Mouse (Mus musculus) gastrocnemius, postnatal 4 days (tissue): Measurements from ENCODE around the gene Fads3. TPM values are rescaled to one million over a fixed set of nuclear protein-coding genes. Genes with fewer than 3 reads are reported as not detected.
A peak's percentile ranks its signal among the peaks of the same experiment; 100 is the strongest.

Experiments used
- DNase-seq, 2 experiments: peaks; one replicate each; pipeline ENCODE4 v3.0.0; 2021 to 2022; ENCODE audit warnings: low spot score in 2 of 2, mixed read lengths in 2 of 2
- total RNA-seq, 2 experiments: library from RNA; stranded (reverse); gene quantifications; 2 replicates each; pipeline ENCODE4 v1.2.3; 2021

Fads3 gene
- total RNA-seq, 2 experiments from 2014 or later, result 16.8 to 28.4 TPM

- no peak for DNase-seq
Measured at GRCm38 (mm10) chr19:10018527-10018818, 22.9 kb upstream of the Fads3 start.

DNA sequence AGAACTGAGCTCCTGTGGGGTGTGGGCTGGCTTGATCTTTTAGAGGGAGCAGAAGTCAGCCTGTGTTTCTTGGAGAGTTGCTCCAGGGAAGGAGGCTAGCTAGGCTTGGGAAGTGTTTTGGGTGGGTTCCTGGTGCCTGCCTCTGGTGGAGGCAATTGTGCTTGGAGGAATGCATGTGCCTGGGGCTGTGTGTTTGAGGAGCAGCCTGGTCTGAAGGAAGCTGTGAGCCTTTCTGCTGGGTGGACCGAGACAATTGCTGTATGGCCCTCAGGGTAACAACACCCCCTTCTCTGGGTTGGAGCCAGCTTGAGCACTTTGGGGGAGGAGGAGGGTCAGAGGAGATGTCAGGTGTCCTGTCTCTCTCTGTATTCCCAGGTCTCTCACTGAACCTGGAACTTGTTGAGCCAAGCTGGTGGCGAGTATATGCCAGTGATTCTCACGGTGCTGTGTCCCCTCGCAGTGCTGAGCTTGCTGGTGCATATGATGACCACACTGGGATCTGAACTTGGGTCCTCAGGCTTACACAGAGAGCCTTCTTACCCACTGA, 22.1 kb upstream of the Fads3 start:
- no peak for DNase-seq

GRCm38 (mm10) chr19:10021981-10022380, 19.4 kb upstream of the Fads3 start:
- DNase-seq, result no peak

- peak in 1 of 2 experiments; percentile 61 for DNase-seq
Measured at GRCm38 (mm10) chr19:10022414-10023303, 18.7 kb upstream of the Fads3 start.

GRCm38 (mm10) chr19:10023304-10023758, 18.0 kb upstream of the Fads3 start:
- DNase-seq, result no peak

DNA sequence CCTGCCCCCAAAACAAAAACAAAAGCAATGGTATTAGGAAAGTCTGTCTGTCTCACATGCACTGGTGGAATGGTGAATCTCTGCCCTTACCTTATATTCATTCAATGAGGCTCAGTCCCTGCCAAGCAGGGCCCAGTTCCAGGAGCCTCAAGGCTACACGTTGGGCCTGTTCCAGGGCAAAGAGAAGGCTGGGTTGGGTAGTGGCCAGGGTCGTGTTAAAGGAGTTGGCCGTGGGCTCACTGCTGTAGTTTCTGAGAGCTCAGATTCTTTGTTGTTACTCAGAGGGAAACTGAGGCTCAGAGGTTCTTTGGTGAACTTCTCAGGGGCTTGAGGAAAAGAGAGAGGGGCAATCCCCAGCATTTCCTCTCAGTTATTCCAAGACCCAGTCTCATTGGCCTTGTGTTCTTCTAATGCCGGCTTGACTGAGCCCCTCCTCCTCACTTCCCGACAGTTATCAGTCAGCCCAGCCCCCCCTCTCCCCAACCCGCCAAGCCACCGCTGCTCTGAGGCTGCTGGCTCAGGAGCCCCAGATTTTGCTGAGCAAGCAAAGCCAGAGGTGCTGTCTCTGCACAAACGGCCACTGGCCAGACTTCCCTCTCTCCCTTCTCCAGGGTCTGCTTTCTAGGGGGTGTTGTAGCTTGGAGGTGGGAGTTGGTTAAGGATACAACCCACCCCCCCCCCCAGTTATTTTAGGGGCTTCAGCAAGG, 16.0 kb upstream of the Fads3 start:
- peak in 1 of 2 experiments; percentile 58 for DNase-seq

DNA sequence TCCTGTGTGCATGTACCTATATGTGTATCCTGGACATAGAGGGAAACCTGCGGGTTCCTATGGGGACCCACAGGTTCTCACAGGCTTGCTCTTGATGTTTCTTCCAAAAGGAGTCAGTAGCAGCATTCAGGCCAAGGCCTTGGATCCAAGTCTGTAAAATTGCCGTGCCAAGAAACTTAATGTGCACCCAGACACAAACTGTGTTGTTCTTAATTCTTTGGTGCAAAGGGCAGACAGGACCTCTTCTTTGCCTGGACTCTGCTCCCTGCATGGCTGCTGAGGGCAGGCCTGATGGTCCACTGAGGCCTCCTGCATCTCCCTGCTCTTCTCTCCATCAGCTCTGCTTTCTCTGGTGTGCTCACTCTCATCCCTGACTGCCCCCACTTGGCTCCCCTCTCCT, 11.6 kb upstream of the Fads3 start:
- DNase-seq, result no peak

GRCm38 (mm10) chr19:10033211-10033973, 8.0 kb upstream of the Fads3 start:
- DNase-seq, result peak in 1 of 2 experiments; percentile 54

- no peak for DNase-seq
Measured at GRCm38 (mm10) chr19:10034356-10034755, 7.0 kb upstream of the Fads3 start.

GRCm38 (mm10) chr19:10034785-10035447, 6.5 kb upstream of the Fads3 start:
- DNase-seq, result peak; percentile 78 to 85

DNA sequence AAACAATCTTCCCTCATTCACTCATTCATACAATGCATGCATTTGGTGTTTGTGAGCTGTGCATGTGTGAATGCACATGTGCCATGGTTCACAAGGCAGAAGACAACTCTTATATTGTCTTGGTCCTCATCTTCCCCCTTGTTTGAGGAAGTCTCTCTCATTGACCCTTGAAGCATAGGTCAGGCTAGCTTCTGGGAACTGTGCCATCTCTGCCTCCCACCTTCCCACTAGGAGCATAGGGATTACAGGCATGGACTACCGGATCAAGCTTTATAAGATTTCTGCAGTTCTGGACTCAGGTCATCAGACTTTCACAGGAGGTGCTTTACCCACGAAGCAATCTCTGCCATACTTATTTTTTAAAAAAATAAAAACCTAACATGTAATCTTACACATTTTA, 3.8 kb upstream of the Fads3 start:
- DNase-seq, result no peak

DNA sequence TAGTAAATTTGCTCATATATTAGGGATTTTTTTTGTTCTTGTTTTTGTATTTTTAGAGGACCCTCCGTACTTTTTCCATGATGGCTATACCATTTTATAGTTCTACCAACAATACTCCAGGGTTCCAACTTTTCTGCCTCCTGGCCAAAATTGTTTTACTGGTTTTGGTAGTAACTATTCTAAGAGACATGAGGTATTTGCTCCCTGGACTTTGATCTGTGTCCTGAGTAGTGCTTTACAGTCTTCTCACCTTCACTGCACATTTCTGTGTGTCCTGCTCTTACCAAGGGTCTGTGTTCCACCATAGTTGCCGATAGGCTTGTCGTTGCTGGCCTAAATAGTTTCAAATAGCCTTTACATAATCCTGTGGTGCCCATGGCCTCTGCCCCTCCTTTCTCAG, 3.0 kb upstream of the Fads3 start:
- DNase-seq, result no peak

GRCm38 (mm10) chr19:10038910-10039309, 2.5 kb upstream of the Fads3 start:
- peak in 1 of 2 experiments; percentile 40 for DNase-seq

- no peak for DNase-seq
Measured at GRCm38 (mm10) chr19:10039615-10040014, 1.8 kb upstream of the Fads3 start.

GRCm38 (mm10) chr19:10040866-10041387, 442 bp upstream of the Fads3 start:
- no peak for DNase-seq

DNA sequence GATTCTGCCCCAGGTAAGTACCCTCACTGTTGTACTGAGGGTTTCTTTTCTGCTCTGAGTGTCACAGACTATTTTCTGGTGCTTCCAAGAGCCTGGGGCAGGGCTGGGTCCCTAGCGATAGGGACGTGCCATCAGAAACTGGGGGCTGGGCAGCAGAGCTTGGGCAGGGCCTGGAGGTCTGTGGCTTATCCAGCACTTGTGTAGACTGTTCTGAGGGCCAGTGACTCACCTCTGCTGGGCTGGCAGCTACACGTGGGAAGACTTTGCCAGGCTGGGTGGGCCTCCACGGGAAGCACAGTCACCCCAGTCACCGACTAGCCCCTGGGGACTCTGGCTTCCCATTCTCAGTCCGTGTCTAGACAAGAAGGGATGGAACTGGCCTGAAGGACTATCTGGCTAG, 863 bp downstream of the Fads3 start:
- no peak for DNase-seq

DNA sequence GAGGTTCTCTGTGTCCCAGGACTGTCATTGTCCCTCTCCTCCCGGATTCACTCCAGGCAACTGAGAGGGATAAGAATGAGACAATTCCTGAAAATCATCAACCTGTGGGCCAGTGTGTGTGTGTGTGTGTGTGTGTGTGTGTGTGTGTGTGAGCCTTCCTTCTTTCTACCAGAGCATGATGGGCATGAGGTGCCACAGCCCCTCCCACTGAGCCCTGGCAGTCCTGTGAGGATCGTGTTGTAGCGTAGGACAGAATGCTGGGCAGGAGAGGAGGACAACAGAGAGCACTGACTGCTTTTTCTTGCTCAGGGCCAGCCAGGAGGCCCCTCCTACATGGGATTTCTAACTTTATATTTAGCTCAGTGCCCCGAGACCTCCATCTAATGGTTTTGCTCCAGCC, 1.4 kb downstream of the Fads3 start:
- DNase-seq, result no peak

- peak in 1 of 2 experiments; percentile 44 for DNase-seq
Measured at GRCm38 (mm10) chr19:10043643-10044042, 2.3 kb downstream of the Fads3 start.

GRCm38 (mm10) chr19:10045707-10046106, 4.3 kb downstream of the Fads3 start:
- no peak for DNase-seq

- DNase-seq, result no peak
Measured at GRCm38 (mm10) chr19:10046346-10046745, 5.0 kb downstream of the Fads3 start.

- no peak for DNase-seq
Measured at GRCm38 (mm10) chr19:10046983-10047382, 5.6 kb downstream of the Fads3 start.
